8 mouse cellular contexts compared by ENCODE assay signal in genomic region chr1:74294733-74295455, GRCm38 (mm10). TPM values are rescaled to one million over a fixed set of nuclear protein-coding genes. Genes with fewer than 3 reads are reported as not detected.
DNase-seq lines count a peak whose midpoint lies in the region; ATAC-seq and TF ChIP-seq lines count a peak whose summit lies in the region.

No protein-coding gene starts in this region.

- H3K4me3 ChIP-seq in kidney, embryonic 14.5 days (ENCODE audit: low read length), result no peak overlapping the region
- H3K4me3 ChIP-seq in embryonic facial prominence, embryonic 13.5 days, result no peak overlapping the region
- H3K4me3 ChIP-seq in hindbrain, embryonic 15.5 days, result no peak overlapping the region
- H3K4me3 ChIP-seq in midbrain, postnatal 0 days (ENCODE audit: low read depth, low read length), result no peak overlapping the region

- no peak for DNase-seq in kidney, postnatal 14 days
- DNase-seq in midbrain, postnatal 0 days (ENCODE audit: low spot score), result no peak
- no peak for DNase-seq in thymus, postnatal 10 days (ENCODE audit: low spot score in 2 of 2)
- DNase-seq in frontal cortex, postnatal 36 days (ENCODE audit: low spot score in 2 of 2), result no peak
- DNase-seq in spleen, adult 18-20 months, result no peak

- H3K27me3 ChIP-seq in kidney, embryonic 14.5 days (ENCODE audit: control insufficient read depth, insufficient read depth, low read length), result no peaks in the 10 kb centered on the region
- no peaks in the 10 kb centered on the region for H3K27me3 ChIP-seq in embryonic facial prominence, embryonic 13.5 days
- no peaks in the 10 kb centered on the region for H3K27me3 ChIP-seq in hindbrain, embryonic 15.5 days
- no peaks in the 10 kb centered on the region for H3K27me3 ChIP-seq in midbrain, postnatal 0 days (ENCODE audit: insufficient read depth, low read length)

- H3K9me3 ChIP-seq in kidney, embryonic 14.5 days (ENCODE audit: control insufficient read depth, low read length), result no peaks in the 10 kb centered on the region
- H3K9me3 ChIP-seq in embryonic facial prominence, embryonic 13.5 days, result no peaks in the 10 kb centered on the region
- H3K9me3 ChIP-seq in hindbrain, embryonic 15.5 days, result no peaks in the 10 kb centered on the region
- H3K9me3 ChIP-seq in midbrain, postnatal 0 days (ENCODE audit: low read length), result no peaks in the 10 kb centered on the region

- TF ChIP-seq CTCF in midbrain, postnatal 0 days (IDR thresholded peaks at IDR 0.05), result no peak

- H3K9ac ChIP-seq in kidney, embryonic 14.5 days (ENCODE audit: low read depth, low read length), result peak overlapping the region; percentile 50; the same call in 1 of the 2 replicates
- H3K9ac ChIP-seq in embryonic facial prominence, embryonic 13.5 days, result peak overlapping the region; percentile 65; the same call in 1 of the 2 replicates
- no peak overlapping the region for H3K9ac ChIP-seq in hindbrain, embryonic 15.5 days
- H3K9ac ChIP-seq in midbrain, postnatal 0 days (replicated peaks; ENCODE audit: low read length, poor library complexity, severe bottlenecking), result no peak overlapping the region

- no peak overlapping the region for H3K4me2 ChIP-seq in kidney, embryonic 14.5 days (replicated peaks; ENCODE audit: low read depth, low read length)
- H3K4me2 ChIP-seq in embryonic facial prominence, embryonic 13.5 days, result peak overlapping the region; percentile 50
- no peak overlapping the region for H3K4me2 ChIP-seq in hindbrain, embryonic 15.5 days
- H3K4me2 ChIP-seq in midbrain, postnatal 0 days (ENCODE audit: low read depth, low read length, poor library complexity, severe bottlenecking), result no peak overlapping the region

- no peak for ATAC-seq in kidney, embryonic 14.5 days (ENCODE audit: low FRiP score, low TSS enrichment)
- no peak for ATAC-seq in embryonic facial prominence, embryonic 13.5 days (ENCODE audit: insufficient number of reproducible peaks, insufficient read depth, low FRiP score, low TSS enrichment, low read depth)
- ATAC-seq in hindbrain, embryonic 15.5 days (ENCODE audit: low FRiP score, low read depth), result no peak
- ATAC-seq in midbrain, postnatal 0 days (ENCODE audit: low FRiP score), result no peak

- peaks cover 37% of the 10 kb centered on the region for H3K4me1 ChIP-seq in kidney, embryonic 14.5 days (ENCODE audit: control insufficient read depth, insufficient read depth, low read length)
- peaks cover 41% of the 10 kb centered on the region for H3K4me1 ChIP-seq in embryonic facial prominence, embryonic 13.5 days
- peaks cover 38% of the 10 kb centered on the region for H3K4me1 ChIP-seq in hindbrain, embryonic 15.5 days (replicated peaks)
- 0 out of 2 replicates have a peak, but pooled peaks cover 9% of the 10 kb centered on the region for H3K4me1 ChIP-seq in midbrain, postnatal 0 days (ENCODE audit: insufficient read depth, low read length)

- 86% methylated on average over 6 of the region's 6 CpGs for WGBS in kidney, embryonic 14.5 days
- WGBS in embryonic facial prominence, embryonic 13.5 days, result 93% methylated on average over 6 of the region's 6 CpGs
- WGBS in hindbrain, embryonic 15.5 days, result 89% methylated on average over 6 of the region's 6 CpGs
- 92% methylated on average over 6 of the region's 6 CpGs for WGBS in midbrain, postnatal 0 days

- H3K27ac ChIP-seq in kidney, embryonic 14.5 days (ENCODE audit: low read depth, low read length), result peak overlapping the region; percentile 95
- H3K27ac ChIP-seq in embryonic facial prominence, embryonic 13.5 days, result peak overlapping the region; percentile 95
- peak overlapping the region; percentile 84 for H3K27ac ChIP-seq in hindbrain, embryonic 15.5 days (replicated peaks)
- H3K27ac ChIP-seq in midbrain, postnatal 0 days (ENCODE audit: low read depth, low read length), result peak overlapping the region; percentile 68

- peaks cover 34% of the 10 kb centered on the region; the same call in 1 of the 2 replicates for H3K36me3 ChIP-seq in kidney, embryonic 14.5 days (ENCODE audit: control insufficient read depth, insufficient read depth, low read length)
- H3K36me3 ChIP-seq in embryonic facial prominence, embryonic 13.5 days, result peaks cover 43% of the 10 kb centered on the region
- H3K36me3 ChIP-seq in hindbrain, embryonic 15.5 days, result peaks cover 3% of the 10 kb centered on the region; the same call in 1 of the 2 replicates
- peaks cover 28% of the 10 kb centered on the region for H3K36me3 ChIP-seq in midbrain, postnatal 0 days (ENCODE audit: insufficient read depth, low read length)

RNA-seq across cellular contexts. Expression of gene Pnkd, which starts 10.2 kb away (rescaled TPM):
- polyA plus RNA-seq in kidney, embryonic 14.5 days (2014; fragmentation: Nextera tagmentation; extraction: Ambion mirVana), result 126 and 154 TPM in 2 replicates
- 95.1 and 112 TPM in 2 replicates for polyA plus RNA-seq in embryonic facial prominence, embryonic 13.5 days (2015; fragmentation: Nextera tagmentation; extraction: Ambion mirVana)
- polyA plus RNA-seq in hindbrain, embryonic 15.5 days (2015; fragmentation: Nextera tagmentation; extraction: Ambion mirVana), result 137 and 144 TPM in 2 replicates
- 101 and 116 TPM in 2 replicates for total RNA-seq in midbrain, postnatal 0 days (2014; rRNA removed)
- 135 and 140 TPM in 2 replicates for polyA plus RNA-seq in midbrain, postnatal 0 days (2015; fragmentation: Nextera tagmentation; extraction: Ambion mirVana)

RNA-seq across cellular contexts. Expression of gene Aamp, which starts 10.4 kb away (rescaled TPM):
- 249 and 258 TPM in 2 replicates for polyA plus RNA-seq in kidney, embryonic 14.5 days (2014; fragmentation: Nextera tagmentation; extraction: Ambion mirVana)
- 224 and 225 TPM in 2 replicates for polyA plus RNA-seq in embryonic facial prominence, embryonic 13.5 days (2015; fragmentation: Nextera tagmentation; extraction: Ambion mirVana)
- polyA plus RNA-seq in hindbrain, embryonic 15.5 days (2015; fragmentation: Nextera tagmentation; extraction: Ambion mirVana), result 212 and 217 TPM in 2 replicates
- total RNA-seq in midbrain, postnatal 0 days (2014; rRNA removed), result 139 and 148 TPM in 2 replicates
- 203 and 216 TPM in 2 replicates for polyA plus RNA-seq in midbrain, postnatal 0 days (2015; fragmentation: Nextera tagmentation; extraction: Ambion mirVana)

RNA-seq across cellular contexts. Expression of gene Tmbim1, which starts 10.5 kb away (rescaled TPM):
- polyA plus RNA-seq in kidney, embryonic 14.5 days (2014; fragmentation: Nextera tagmentation; extraction: Ambion mirVana), result 16.3 and 18.1 TPM in 2 replicates
- polyA plus RNA-seq in embryonic facial prominence, embryonic 13.5 days (2015; fragmentation: Nextera tagmentation; extraction: Ambion mirVana), result 28.4 and 29.4 TPM in 2 replicates
- 11.1 and 11.5 TPM in 2 replicates for polyA plus RNA-seq in hindbrain, embryonic 15.5 days (2015; fragmentation: Nextera tagmentation; extraction: Ambion mirVana)
- 9.8 and 20.7 TPM in 2 replicates for total RNA-seq in midbrain, postnatal 0 days (2014; rRNA removed)
- 9.8 and 10.5 TPM in 2 replicates for polyA plus RNA-seq in midbrain, postnatal 0 days (2015; fragmentation: Nextera tagmentation; extraction: Ambion mirVana)

RNA-seq across cellular contexts. Expression of gene Gpbar1, which starts 16.5 kb away (rescaled TPM):
- 2.5 and 3.2 TPM in 2 replicates for polyA plus RNA-seq in kidney, embryonic 14.5 days (2014; fragmentation: Nextera tagmentation; extraction: Ambion mirVana)
- polyA plus RNA-seq in embryonic facial prominence, embryonic 13.5 days (2015; fragmentation: Nextera tagmentation; extraction: Ambion mirVana), result 0.20 and 0.33 TPM in 2 replicates
- polyA plus RNA-seq in hindbrain, embryonic 15.5 days (2015; fragmentation: Nextera tagmentation; extraction: Ambion mirVana), result not detected in 2 replicates
- total RNA-seq in midbrain, postnatal 0 days (2014; rRNA removed), result 0.52 TPM in 1 of 2 replicates, not detected in the other
- 0.16 TPM in 1 of 2 replicates, not detected in the other for polyA plus RNA-seq in midbrain, postnatal 0 days (2015; fragmentation: Nextera tagmentation; extraction: Ambion mirVana)

RNA-seq across cellular contexts. Expression of gene Arpc2, which starts 59.0 kb away (rescaled TPM):
- 378 and 417 TPM in 2 replicates for polyA plus RNA-seq in kidney, embryonic 14.5 days (2014; fragmentation: Nextera tagmentation; extraction: Ambion mirVana)
- 400 and 419 TPM in 2 replicates for polyA plus RNA-seq in embryonic facial prominence, embryonic 13.5 days (2015; fragmentation: Nextera tagmentation; extraction: Ambion mirVana)
- 381 and 397 TPM in 2 replicates for polyA plus RNA-seq in hindbrain, embryonic 15.5 days (2015; fragmentation: Nextera tagmentation; extraction: Ambion mirVana)
- 149 and 183 TPM in 2 replicates for total RNA-seq in midbrain, postnatal 0 days (2014; rRNA removed)
- polyA plus RNA-seq in midbrain, postnatal 0 days (2015; fragmentation: Nextera tagmentation; extraction: Ambion mirVana), result 442 and 464 TPM in 2 replicates

Comparison
In these comparisons a context has a peak if more than half of its experiments do, and no peak if none do; other contexts are left out.
1. H3K9ac ChIP-seq: peak in kidney, embryonic 14.5 days (single experiment) and embryonic facial prominence, embryonic 13.5 days (single experiment); none in hindbrain, embryonic 15.5 days (single experiment) and midbrain, postnatal 0 days (single experiment).
2. Peak in every context shown above with its lines, with median percentiles within 50 percentile points of each other: H3K27ac ChIP-seq.